Mouse (Mus musculus) kidney, adult 2 months (tissue): ENCODE measurements at regions not wholly inside any gene's neighbourhood (a gene's known extent, or its start where the extent isn't known, plus 50 kb on each side); places are given as distances from the start of the nearest gene placed in this dataset.

ENCODE experiments used
- CTCF ChIP-seq: fragments of 200-500 bp; conservative IDR thresholded peaks from 2 replicates; pipeline ENCODE4 v1.5.1; 2011; ENCODE audit warnings: low read depth, mild to moderate bottlenecking, control low read depth, low read length, moderate library complexity, mixed read lengths; ENCODE audit not compliant: insufficient read depth, insufficient read length
- POLR2A ChIP-seq: fragments of 200-500 bp; IDR thresholded peaks from one replicate; pipeline ENCODE4 v1.6.1; 2011; ENCODE audit warnings: low read depth, low read length, control low read depth

GRCm38 (mm10) chr4:39368159-39368558 lies 81.9 kb upstream of the 1700009N14Rik start:
- TF ChIP-seq POLR2A (no peak), CTCF (no peak)
